Mouse (Mus musculus) cortical plate, adult 2 months (tissue): ENCODE data around the gene Gpn1.

Experiments
- CTCF ChIP-seq: fragments of 200-500 bp; IDR thresholded peaks from 2 replicates; pipeline ENCODE4 v1.5.1; 2011; ENCODE audit warnings: mild to moderate bottlenecking, control low read depth, low read length; ENCODE audit not compliant: insufficient read depth; ENCODE audit errors: extremely low read depth
- POLR2A ChIP-seq: fragments of 200-500 bp; IDR thresholded peaks from 2 replicates; pipeline ENCODE4 v1.6.1; 2011; ENCODE audit warnings: mild to moderate bottlenecking, low read length, control low read depth; ENCODE audit not compliant: insufficient read depth; ENCODE audit errors: extremely low read depth

GRCm38 (mm10) chr5:31562036-31562666, 67.6 kb downstream of the Gpn1 start:
- no peak for TF ChIP-seq POLR2A
- TF ChIP-seq CTCF: no peak
